Mouse (Mus musculus) liver, postnatal 0 days (tissue): ENCODE measurements around the gene Dera.

ENCODE experiments used
- CTCF ChIP-seq: sonication (generic); IDR thresholded peaks from 2 replicates; pipeline ENCODE4 v1.5.1; 2016; ENCODE audit warnings: antibody characterized with exemption, low read depth
- EP300 ChIP-seq: IDR thresholded peaks from 2 replicates; pipeline ENCODE4 v1.6.1; 2016; ENCODE audit warnings: antibody characterized with exemption, low read depth, mild to moderate bottlenecking

DNA sequence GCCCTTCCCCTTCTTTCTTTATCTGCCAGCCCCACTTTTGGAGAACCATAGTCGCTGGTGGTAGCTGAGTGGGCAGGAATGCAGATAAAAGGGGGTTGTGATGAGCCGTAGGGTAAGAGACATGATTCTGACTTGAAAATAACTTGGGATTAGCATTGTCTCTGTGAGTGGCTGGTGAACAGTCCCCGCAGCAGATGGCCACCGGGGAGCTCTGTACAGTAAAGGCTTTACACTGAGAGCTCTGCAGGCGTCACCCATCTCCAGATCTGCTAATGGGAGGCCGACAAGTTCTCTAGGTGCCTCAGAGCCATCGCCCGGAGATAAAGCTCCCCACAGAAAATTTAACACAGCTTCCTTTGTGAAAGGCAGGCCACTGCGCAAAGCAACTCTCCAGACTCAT, 62.2 kb downstream of the Dera start:
- TF ChIP-seq CTCF: no peak
- no peak for TF ChIP-seq EP300
